Mouse (Mus musculus): ENCODE measurements around the gene Pck2.

Gene Pck2

DNA sequence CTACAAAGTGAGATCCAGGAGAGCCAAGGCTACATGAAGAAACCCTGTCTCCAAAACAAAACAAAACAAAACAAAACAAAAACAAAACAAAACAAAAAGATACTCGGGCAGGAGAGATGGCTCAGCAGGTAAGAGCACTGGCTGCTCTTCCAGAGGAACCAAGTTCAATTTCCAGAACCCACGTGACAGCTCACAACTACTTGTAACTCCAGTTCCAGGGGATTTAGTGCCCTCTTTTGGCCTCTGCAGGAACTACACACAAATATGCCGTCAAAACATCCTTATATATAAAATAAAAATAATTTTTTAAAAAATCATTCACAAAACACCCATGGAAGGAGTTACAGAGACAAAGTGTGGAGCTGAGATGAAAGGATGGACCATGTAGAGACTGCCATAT is 12.1 kb upstream of the Pck2 start:
- no peak for DNase-seq (ENCODE audit: low spot score in 2 of 2)

DNA sequence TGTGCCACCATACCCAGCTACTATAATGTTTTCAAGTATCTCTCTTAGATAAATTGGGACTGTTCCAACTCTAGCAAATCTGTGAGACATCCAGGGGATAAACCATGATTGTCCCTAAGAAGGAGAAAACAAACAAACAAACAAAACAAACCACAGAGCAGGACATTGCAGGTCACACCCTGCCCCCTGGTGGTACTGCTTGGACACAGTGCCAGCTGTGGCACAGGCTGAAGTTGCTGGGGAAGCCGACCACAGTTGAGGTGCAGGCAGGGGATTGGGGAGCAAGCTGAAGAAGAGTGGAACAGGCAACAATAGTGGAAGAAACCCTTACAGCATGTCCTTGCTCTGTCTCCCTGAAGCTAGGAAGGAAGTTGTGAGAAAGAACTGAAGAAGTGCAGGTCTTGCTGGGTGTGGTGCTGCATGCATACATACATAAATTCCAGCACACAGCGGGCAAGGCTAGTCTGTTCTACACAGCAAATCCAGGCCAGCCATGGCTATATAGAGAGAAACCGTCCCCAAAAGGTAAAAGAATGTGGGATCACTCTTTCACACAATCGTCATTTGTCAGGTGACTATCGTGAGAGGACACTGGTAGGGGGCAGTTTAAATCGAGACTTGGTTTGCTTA is 3.8 kb upstream of the Pck2 start:
- DNase-seq (ENCODE audit: low spot score in 2 of 2) = no peak

DNA sequence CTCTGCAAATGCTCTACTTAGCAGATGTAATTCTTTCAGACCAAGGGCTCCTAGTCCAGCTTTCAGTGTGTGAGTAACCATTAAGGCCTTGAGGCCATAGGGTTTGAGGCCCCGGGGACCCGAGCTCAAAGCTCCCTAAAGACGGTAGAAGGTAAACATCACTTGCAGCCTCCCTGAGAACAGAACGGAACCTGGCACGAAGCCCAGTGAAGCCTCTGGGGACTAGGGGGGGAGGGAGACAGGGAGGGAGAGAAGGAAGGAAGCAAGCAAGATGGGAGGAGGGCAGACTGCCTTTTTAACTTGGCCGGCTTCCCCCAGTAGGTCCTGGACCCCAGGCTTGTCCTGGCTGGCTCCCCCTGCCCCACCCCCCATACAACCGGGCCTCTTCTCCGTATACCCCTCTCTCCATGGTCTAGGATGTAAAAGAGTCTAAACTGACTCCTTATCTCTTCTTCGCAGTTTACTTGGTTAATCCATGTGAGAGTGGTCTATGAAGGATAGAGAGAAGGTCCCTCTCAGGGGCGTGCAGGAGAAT is 788 bp downstream of the Pck2 start:
- peak; percentile 78 to 88 for DNase-seq (ENCODE audit: low spot score in 2 of 2)

DNA sequence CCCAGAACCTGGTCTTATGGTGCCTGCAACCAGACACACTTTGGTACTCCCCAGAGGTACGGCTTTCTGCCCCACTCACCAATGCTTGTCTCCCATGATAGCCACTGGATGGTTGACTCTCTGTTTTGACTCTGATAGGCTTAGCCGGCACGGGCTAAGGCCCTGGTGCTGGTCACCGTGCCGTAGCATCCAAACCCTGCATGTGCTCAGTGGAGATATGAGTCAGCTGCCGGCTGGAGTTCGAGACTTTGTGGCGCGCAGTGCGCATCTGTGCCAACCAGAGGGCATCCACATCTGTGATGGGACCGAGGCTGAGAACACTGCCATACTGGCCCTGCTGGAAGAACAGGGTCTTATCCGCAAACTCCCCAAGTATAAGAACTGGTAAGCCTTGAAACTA is 2.2 kb downstream of the Pck2 start:
- no peak for DNase-seq (ENCODE audit: low spot score in 2 of 2)

DNA sequence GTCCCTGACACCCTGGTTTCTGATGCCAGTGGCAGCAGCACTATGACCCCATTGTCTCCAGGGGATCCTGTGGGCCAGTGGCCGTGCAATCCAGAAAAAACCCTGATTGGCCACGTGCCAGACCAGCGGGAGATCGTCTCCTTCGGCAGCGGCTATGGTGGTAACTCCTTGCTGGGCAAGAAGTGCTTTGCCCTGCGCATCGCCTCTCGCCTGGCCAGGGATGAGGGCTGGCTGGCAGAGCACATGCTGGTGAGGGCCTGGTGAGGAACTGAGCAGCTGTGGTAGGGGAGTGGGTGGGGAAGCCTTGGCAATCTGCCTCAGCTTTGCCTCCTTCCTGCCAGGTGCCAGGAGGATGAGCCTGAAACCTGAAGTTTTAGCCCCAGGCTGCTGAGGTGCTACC is 4.3 kb downstream of the Pck2 start:
- DNase-seq (ENCODE audit: low spot score in 2 of 2) = no peak

DNA sequence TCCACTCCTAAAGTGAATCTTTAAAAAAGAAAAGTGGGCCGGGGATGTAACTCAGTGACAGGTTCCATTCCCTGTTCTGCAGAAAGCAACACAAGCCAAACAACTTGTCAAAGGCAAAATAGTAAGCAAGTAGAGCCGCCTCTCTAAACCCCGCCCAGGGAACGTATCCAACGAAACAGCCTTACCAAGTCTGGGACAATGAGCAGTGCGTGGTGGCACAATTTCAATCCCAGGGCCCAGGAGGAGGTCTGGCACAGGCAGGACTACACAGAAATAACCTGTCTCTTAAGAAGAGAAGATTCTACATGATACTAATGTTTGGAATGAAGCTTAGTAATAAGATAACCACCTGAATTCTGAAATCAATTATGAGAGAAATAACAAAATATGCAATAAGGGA is 10.1 kb downstream of the Pck2 start:
- DNase-seq (ENCODE audit: low spot score in 2 of 2) = no peak

DNA sequence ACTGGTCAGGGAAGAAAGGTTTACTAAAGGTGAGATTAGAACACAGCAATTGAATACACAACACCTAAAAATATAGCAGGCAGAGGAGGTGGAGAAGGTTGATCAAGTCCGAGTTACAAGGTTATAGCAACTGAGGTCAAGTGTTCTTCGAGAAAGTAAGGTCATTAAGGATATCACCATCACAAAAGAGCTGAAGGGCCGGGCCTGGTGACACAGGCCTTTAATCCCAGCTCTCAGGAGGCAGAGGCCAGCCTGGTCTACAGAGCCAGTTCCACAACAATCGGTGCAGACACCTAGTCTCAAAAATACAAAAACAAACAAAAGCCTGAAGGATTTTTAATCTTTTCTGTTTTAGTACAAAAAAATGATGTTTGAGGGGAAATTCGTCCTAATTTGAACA is 11.3 kb downstream of the Pck2 start:
- no peak for DNase-seq (ENCODE audit: low spot score in 2 of 2)

DNA sequence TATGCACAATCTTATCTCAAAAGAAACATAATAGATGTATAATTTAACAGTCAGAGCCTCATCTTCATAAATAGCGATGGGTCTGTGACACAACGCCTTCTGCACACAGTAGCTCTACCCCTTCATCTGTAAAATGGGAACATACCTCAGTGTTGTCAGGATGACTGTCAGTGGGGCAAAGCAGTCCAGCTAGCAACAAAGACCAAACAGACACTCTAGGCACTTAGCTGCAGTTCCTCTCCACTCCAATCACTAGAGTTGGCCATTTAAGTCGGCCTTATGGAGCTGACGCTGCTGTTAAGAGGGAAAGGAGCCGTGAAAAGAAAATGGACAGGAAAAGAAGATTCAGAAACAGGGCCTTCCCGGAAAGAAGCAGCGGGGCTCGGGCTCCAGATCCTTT is 11.7 kb downstream of the Pck2 start:
- no peak for DNase-seq (ENCODE audit: low spot score in 2 of 2)

DNA sequence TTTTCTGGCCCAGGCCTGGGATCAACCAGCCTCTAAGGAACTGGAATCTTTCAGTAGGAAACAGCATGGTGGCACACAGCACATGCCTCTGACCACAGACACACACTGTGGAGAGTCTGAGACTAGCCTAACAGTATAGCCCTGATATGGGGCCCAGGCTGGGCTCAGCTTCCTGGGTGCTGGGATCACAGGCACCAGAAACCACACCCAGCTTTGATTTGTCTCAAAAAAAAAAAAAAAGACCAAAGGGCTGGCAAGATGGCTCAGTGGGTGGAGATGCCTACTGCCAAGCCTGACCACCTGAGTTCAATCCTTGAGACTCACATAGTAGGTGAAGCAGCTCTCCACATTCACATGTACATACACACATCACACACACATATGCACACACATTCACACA is 14.6 kb downstream of the Pck2 start:
- DNase-seq (ENCODE audit: low spot score in 2 of 2) = no peak

DNA sequence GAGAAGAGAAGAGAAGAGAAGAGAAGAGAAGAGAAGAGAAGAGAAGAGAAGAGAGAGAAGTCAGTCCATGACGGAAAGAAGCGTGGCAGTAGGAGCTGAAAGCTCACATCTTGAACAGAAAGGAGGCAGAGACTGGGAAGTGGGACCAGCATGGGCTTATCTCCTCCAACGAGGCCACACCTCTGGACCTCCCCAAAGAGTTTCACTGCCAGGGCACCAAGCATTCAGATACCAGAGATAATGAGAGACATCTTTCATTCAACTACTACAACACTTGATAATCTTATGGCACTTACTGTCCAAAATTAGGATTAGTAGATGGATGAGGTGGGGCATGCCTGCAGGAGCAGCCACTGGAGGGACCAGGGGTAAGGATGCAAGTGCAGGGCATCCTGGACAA is 15.7 kb downstream of the Pck2 start:
- no peak for DNase-seq (ENCODE audit: low spot score in 2 of 2)

DNA sequence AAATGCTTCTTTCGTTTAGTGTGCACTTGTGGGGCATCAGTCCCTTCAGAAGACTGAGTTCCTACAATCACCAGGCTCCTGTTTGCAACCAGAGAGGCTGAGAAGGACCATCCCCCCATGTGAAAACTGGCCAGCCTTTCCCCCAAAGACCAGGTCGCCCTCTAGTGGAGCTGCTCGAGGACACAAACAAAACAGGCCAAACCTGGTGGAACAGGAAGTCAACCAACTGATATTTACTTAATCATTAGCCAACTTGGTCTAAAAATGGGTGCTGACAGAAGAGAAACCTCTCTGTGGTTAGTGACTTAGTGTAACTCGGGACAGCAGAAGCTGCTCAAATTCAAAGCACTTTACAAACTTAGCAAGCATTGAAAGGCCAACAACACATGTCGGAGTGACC is 16.9 kb downstream of the Pck2 start:
- peak; percentile 77 to 88 for DNase-seq (ENCODE audit: low spot score in 2 of 2)

DNA sequence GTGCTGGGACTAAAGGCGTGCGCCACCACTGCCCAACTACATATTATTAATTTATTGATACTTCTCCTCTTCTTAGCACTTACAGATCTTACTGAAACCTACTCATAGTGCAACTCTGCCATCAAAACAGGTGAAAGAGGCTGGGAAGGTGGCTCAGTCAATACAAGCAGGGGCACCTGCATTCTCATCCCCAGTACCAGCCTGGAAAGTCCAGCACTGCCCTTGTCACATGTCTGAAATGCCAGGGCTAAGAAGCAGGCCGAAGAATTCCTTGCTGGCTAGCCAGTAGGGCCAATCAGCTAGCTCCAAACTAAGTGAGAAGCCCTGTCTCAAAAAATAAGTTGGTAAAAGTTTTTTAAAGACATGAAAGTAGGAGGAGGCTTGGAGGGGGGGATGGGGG is 17.5 kb downstream of the Pck2 start:
- DNase-seq (ENCODE audit: low spot score in 2 of 2) = no peak

DNA sequence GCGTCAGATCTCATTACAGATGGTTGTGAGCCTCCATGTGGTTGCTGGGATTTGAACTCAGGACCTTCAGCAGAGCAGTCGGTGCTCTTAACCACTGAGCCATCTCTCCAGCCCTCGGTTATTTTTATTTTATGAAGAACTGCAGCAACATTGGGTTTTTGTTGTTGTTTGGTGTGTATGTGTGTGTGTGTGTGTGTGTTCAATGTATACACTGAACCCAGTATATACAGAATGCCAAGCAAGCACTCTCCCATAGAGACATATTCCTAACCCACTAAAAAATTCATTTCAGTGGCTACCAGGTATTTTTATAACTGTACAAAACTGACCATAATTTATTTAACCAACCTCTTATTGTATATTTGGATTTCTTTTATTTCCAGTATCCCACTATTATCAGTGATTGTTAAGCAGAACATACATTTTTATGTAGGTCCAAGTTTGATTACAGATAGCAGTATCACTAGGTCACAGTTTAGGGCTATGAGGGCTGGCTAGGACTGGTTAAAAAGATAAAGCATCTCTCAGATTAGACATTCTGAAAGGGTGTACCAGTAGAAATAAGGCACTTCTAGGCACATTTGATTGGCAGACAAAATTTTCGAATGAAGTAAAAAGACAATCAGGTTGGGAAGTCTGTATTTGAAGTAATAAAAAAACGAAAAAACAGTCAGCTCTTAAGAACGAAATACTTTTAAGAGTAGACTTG is 18.8 kb downstream of the Pck2 start:
- DNase-seq (ENCODE audit: low spot score in 2 of 2) = no peak

DNA sequence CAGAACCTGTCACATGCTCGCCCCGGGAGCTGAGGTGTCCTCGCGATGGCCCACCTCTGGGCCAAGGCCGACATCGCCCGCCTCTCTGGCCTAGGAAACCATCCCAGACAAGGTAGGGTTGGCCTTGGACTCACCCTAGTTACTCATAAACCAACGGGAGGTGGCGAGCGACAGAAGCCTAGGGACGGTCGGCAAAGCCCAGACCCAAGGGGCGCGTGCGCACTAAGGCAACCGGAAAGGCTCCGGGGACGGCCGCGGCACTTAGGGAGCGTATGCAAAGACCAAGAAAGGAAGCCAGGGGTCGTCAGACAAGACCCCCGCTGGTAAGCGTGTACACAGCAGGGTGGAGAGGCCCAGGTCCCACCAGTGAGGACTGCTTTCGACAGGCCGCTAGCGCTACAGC is 19.7 kb downstream of the Pck2 start, which contains the start of gene Dcaf11:
Gene Dcaf11 (plus strand): TSS at position 208 of the 403 bp plus-strand sequence.
- peak; percentile 85 to 87 for DNase-seq (ENCODE audit: low spot score in 2 of 2)

DNA sequence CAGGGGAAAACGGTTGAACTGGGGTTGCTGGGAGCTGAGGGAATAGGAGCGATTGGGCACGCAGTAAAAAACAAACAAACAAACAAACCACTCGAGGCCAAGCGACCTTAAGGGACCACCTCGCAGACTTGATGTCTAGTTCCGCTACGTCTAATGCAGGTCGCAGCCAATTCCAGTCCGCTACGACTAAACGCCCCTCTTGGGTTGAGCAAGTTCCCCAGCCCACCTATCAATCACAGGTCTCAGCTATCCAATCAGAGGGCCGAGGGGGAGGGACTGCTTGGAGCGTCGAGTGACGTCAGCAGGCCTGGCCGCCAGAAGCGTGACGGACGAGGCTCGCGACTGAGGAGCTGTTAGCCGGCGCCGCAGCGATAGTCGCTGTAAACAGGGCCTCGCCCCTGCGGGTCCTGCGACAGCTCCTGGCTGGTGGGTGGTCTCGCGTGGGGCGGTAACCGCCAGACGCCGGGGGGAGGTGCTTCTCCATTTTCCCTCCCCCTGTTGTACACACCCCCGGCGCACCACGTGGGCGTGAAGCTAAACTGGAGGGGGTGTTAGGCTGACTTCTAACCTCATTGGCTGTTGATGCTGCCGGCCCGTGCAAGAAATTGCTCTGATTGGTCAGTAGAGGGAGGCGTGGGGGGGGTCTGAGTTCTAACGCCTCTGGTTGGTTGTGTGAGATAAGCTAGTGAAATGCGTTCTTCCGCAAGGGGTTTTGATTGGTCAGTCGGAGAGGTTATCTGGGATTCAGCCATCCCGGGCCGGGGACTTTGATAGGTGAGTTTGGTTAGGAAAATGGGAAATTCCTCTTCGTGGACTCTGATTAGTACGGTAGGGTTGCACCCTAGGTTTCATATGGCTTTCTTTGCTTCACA is 20.4 kb downstream of the Pck2 start, which contains the start of gene A730061H03Rik:
Gene A730061H03Rik (minus strand): TSS at position 205 of the 872 bp plus-strand sequence.
- peak; percentile 99 for DNase-seq (ENCODE audit: low spot score in 2 of 2)

DNA sequence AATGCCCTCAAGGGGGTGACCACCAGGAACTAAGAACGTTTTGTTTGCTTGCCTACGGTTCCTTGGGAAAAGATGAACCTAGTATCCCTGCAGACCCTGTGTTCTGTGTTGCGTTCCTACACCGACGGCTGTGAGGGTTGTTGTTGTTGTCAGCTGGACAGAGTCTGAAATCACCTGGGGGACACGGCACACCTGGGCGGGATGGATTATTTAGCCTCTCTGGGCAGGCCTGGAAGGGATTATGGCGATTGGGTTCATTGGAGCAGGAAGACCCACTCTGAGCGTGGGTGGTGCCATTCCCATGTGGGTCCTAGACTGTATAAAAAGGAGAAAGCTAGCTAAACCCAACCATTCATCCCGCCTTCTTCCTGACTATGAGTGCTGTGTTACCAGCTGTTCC is 21.8 kb downstream of the Pck2 start:
- no peak for DNase-seq (ENCODE audit: low spot score in 2 of 2)

DNA sequence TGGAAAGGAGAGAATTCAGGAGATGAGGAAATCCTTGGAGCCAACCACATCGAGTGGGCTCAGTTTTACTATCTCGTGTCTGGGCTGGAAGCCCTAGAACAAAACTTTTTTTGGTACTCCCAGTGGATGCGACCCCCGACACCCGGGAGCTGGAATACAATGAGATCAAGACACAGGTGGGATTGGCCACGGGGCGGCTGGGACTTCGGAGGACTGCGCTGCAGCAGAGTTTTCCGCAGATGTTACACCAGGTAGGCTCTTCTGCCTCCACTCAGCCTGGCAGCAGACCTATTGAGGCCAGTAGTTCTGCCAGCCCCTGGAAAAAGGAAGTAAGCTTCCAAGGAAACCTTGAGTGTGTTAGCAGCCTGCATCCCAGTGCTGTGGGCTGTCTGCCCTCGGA is 23.2 kb downstream of the Pck2 start:
- no peak for DNase-seq (ENCODE audit: low spot score in 2 of 2)

DNA sequence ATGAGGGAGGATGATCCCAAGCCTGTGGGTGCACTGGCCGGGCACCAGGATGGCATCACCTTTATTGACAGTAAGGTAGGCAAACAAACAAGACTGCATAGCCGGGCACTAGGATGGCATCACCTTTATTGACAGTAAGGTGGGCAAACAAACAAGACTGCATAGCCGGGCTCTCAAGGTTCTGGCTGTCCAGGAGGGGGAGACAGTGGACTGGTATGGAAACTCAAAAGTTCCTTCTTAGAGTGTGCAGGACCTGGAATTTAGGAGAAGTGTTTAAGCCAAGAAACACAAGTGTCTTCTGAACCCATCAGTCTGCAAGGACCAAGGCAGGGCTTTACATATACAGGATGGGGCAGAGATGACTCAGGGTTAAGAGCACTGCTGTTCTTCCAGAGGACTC is 25.7 kb downstream of the Pck2 start:
- no peak for DNase-seq (ENCODE audit: low spot score in 2 of 2)

DNA sequence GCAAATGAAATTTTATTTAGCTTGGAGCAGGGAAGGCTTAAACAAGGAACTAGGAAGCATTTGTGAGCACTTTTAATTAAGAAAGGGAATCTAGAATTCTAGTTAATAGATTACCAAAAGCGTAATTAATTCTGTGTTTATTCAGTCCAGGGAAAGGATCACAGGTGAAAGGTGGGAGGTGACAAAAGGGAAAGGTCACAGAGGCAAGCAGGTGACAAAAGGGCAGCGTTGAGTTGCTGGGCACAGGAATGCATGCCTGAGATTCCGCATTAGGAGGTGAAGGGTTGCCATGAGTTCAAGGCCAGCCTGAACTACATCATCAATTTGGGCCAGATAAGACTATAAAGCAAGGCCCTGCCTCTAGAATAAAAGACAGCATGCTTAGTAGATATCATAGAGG is 27.4 kb downstream of the Pck2 start:
- DNase-seq (ENCODE audit: low spot score in 2 of 2) = no peak

DNA sequence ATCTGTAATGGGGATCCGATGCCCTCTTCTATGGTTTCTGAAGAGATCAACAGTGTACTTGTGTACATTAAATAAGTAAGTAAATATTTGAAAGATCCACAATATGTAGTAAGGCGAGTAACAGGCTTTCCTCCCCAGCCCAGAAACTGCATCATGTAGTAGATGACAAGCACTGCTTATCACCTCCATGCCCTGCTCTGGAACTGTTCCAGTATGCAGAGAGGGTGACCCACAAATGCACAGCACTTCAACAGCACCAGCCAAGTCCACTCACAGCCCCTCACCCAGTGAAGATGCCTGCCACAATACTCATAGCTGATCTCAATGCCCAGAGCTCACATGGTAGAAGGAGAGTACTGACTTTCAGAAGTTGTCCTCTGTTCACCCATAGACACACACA is 30.5 kb downstream of the Pck2 start:
- no peak for DNase-seq (ENCODE audit: low spot score in 2 of 2)

DNA sequence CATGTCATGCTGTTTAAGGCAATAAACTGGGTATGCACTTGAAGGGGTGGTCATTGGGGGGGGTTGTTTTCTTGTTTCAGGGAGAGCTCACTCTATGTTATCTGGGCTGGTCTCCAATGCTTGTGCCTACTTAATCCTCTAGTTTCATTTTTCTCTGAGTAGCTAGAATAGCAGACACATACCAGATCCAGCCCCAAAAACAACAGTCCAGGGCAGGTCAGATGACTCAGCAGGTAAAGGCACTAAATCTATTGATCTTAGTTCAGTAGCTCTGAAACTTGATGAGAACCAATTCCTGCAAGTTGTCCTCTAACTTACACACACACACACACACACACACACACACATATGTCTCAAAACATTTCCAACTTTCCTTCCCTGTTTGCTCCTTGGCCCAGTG is 31.7 kb downstream of the Pck2 start:
- no peak for DNase-seq (ENCODE audit: low spot score in 2 of 2)

DNA sequence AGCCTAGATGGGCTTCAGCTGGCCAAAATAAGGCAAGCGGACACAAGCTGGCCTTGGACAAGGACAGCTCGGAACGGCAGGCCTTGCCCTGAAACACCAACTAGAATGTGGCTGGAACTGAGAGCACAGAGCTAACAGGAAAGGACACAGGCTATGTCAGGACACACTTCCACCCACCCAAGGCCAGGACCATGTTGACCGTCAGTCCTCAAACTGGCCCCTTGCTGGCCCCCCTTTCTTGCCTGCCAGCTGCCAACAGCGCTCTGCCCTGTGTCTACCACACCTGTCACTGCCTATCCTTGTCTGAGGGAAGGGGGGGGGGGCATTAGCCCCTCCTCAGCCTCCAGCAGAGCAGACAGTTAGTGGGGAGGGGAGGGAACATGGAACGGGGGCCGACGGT is 35.2 kb downstream of the Pck2 start, which contains the start of gene Fitm1:
Gene Fitm1 (plus strand): TSS at position 316 of the 400 bp plus-strand sequence.
- no peak for DNase-seq (ENCODE audit: low spot score in 2 of 2)

Measured in urinary bladder, postnatal 4 days (tissue).